Mouse (Mus musculus): Measurements from ENCODE around the gene Gpld1.
A peak's percentile ranks its signal among the peaks of the same experiment; 100 is the strongest.

Gpld1 gene

GRCm38 (mm10) chr13:24942512-24943282 is at the start of gene Gpld1:
Gene Gpld1, plus strand, starts transcription at chr13:24943152.
- DNase-seq (ENCODE audit: low spot score) = no peak

DNA sequence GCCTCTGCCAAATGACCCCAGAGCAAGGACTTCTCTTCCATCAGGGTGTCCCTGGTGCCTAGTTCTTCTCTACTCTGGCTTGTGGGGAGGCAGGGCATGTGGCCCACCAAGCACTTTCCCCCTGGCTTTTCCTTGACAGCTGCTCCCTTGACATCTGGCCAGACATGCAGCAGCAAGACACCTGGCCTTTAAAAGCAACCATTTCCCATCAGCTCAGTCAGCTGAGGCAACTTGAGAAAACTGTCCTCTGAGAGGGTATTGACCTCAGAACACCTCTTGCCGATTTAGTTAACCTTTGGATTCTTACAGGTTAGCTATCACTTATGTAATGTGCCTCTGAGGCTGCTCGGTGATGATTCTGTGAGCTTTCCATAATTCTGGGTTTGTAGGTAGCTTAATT is 49.1 kb upstream of the Gpld1 start:
- no peak for DNase-seq (ENCODE audit: low spot score)

DNA sequence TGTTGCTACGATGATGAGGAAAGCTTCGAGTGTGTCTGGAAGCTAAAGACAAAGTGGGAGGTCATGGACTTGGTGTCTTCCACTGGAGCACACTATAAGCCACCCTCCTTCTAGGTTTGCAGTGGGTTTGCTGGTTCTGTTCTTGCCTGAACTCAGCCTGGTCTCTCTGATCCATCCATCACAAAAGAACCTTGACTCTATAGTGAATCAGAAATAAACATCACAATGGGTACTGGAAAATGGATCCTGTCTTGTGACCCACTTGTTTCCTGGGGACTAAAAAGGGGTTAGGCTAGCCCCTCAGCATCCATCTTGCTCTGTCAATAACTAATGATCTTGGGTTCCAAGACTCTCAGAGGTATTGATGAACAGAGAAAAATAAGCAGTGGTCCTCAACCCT is 41.0 kb upstream of the Gpld1 start:
- no peak for DNase-seq (ENCODE audit: low spot score)

DNA sequence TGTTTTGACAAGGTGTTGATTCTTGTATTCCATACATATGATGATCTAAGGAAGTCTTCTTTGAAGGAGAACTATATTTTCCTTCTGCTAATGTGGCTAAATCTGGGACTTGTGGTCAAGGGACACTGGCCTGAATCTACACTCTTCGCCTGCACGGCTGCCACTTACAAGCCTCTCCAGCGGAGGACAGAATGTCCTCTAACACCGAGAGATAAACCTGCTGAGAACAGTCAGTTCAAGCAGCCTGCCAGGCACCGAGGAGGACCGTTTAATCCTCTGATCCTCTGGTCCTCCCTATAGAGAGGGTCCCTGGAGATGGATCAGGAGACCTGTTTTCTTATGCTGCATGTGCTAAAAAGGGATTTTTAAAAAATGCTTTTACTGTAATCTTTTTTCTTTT is 39.5 kb upstream of the Gpld1 start:
- no peak for DNase-seq (ENCODE audit: low spot score)

GRCm38 (mm10) chr13:24905422-24905821 is 37.5 kb upstream of the Gpld1 start:
- DNase-seq (ENCODE audit: low spot score) = no peak

- DNase-seq (ENCODE audit: low spot score) = no peak
Measured at GRCm38 (mm10) chr13:24906831-24907570, 36.0 kb upstream of the Gpld1 start.

- no peak for DNase-seq (ENCODE audit: low spot score)
Measured at GRCm38 (mm10) chr13:24909112-24909511, 33.8 kb upstream of the Gpld1 start.

DNA sequence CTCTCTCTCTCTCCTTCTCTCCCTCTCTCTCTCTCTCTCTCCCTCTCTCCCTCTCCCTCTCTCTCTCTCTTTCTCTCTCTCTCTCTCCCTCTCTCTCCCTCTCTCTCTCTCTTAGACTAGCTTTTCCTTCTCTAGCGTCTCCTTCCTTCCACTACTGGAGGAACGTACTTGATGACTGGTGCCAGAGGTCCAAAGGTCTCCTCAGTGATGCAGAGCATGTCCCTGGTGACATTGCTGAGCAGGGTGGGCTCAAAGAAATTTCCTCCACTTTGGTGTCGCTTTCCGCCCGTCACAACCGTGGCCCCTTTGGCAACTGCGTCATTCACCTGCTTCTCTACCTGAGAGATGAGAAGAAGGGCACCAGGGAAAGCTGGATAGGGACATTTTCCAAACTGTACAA is 29.4 kb upstream of the Gpld1 start:
- DNase-seq (ENCODE audit: low spot score) = no peak

- no peak for DNase-seq (ENCODE audit: low spot score)
Measured at GRCm38 (mm10) chr13:24914915-24915314, 28.0 kb upstream of the Gpld1 start.

GRCm38 (mm10) chr13:24915831-24916230 is 27.1 kb upstream of the Gpld1 start:
- DNase-seq (ENCODE audit: low spot score) = no peak

GRCm38 (mm10) chr13:24920333-24920977 is 22.5 kb upstream of the Gpld1 start:
- DNase-seq (ENCODE audit: low spot score) = no peak

DNA sequence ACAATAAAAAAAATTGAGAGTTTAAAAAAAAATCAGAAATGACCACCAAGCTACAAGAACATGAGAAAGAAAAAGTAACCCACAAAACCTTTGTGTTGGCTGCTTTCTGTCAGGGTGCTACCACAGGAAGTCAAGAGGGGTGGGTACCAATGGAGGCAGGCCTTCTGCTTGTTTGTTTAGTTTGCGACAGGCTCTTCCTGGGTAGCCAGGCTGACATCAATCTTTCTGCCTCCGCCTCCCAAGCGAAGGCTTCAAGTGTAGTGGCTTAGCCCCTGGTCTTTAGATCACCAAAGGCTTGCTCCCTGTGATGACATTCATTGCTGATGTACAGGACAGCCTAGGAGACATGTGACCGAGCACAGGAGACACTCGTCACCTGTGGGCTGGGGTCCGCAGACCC is 21.7 kb upstream of the Gpld1 start:
- DNase-seq (ENCODE audit: low spot score) = no peak

DNA sequence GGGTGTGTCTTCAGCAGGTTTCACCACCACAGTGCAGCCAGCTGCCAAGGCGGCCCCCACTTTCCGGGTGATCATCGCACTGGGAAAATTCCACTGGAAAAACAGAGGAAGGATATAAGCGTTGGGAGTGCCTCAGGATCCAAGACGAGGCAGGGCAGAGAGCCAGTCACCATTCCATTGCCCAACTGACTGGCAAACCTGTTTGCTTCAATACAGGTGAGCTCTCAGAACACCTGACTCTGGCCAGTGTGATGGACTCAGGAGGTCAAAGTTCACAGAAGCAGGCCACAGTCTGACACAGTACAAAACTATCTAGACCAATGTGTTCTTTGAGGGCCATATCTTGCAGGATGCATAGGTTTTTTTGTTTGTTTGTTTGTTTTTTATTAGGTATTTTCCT is 19.0 kb upstream of the Gpld1 start:
- DNase-seq (ENCODE audit: low spot score) = no peak

- no peak for DNase-seq (ENCODE audit: low spot score)
Measured at GRCm38 (mm10) chr13:24930591-24930990, 12.4 kb upstream of the Gpld1 start.

DNA sequence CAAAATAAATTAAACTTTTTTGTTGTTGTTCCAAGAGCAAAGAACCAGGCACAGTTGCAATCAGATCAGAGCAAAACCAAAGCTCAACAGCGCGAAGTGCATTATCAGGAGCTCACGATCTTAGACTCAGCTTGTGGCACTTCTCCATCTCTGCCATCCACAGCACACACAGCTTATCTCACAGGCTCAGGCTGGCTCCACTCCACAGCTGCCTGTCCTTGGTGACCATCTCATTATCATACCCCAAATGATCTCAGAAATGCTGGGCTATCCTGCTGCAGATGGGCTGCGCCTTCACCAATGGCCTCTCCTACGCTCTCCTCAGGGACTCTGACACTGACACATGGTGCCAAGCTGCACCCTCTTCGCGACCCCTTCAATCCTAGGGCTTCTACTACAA is 9.8 kb upstream of the Gpld1 start:
- no peak for DNase-seq (ENCODE audit: low spot score)

DNA sequence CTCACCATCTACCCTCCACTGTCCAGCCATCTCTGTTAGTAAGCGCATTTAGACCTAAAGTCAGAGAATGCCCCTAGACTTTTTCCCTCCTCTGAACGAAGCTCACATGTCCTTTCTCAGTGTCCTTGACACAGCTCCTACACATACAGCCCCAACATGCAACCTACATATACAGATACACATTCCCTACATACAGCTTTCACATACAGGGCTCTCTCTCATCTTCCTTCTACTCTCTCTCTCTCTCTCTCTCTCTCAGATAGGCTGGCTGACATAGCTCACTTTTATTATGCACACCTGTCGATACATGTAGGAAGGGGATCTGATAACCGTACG is 6.2 kb upstream of the Gpld1 start:
- no peak for DNase-seq (ENCODE audit: low spot score)

DNA sequence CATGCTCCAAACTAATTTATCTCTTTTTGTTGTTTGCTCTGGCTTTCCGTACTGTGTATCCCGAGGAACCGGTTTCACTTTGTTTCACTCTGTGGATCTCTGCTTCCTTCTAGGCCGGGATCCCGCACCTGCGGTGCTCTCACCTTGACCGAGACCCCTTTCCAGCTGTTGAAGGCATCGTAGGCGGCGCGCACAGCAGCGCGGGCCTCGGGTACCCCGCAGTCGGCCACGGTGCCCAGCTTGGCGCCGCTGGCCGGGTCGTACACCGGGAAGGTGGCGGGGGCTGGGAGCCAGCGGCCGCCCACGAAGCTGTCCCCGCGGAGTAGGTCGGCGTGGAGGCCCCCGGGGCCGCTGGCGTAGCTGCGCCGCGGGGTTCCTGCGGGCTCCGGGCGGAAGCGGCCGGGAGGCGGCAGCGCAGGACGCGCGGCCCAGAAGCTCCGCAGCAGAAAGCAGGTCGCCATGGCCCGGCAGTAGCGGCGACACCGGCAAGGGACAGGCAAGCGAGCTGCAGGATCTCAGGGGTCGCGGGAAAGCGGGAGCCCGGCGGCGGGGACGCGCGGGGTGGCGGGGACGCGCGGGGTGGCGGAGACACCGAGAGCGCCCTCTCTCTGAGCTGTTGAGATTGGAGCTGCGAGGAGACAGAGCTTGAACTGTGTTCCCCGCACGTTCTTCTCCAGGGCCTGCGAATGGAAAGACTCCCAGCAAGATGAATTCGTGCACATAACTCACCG is 5.7 kb upstream of the Gpld1 start, which contains the start of gene Aldh5a1:
Aldh5a1 (minus strand) TSS at position 554 of the 731 bp plus-strand sequence.
- DNase-seq (ENCODE audit: low spot score) = no peak

- DNase-seq (ENCODE audit: low spot score) = no peak
Measured at GRCm38 (mm10) chr13:24937839-24938166, 5.1 kb upstream of the Gpld1 start.

DNA sequence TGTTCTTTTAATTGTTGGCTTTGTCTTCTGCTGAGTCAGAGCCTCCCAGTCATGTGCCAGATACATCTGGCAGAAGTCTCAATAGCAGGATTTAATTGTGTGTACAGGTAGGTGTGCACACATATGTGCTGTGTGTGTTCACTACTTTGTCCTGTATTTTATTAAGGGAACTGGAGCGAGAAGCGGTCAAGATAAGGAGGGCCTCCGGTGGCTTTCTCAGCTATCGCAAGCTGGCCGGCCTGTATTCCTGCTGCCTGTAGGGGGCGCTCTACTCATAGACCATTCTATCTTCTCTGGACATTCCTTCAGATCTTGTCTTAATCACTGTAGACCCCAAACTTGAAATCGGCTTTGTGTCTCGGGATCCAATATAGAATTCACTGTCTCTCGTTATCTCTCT is 4.3 kb upstream of the Gpld1 start:
- DNase-seq (ENCODE audit: low spot score) = peak; percentile 21

- DNase-seq (ENCODE audit: low spot score) = no peak
Measured at GRCm38 (mm10) chr13:24939472-24939871, 3.5 kb upstream of the Gpld1 start.

DNA sequence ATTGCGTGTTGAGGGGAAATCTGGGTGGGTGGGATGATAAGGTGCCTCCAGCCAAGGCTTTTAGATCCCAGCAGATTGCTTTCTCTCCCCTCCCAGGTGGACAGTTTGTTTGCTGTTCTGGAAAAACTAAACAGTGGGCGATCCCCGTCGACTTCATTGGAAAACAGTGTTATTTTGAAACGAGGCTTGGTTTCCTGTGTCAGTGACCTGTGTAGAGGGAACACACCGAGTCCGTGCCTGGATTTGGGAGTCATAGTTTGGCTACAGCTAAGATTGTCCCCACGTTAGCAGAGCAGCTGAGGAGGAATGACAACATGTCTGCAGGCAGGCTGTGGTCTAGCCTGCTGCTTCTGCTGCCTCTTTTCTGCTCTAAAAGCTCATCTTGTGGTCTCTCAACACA is 351 bp downstream of the Gpld1 start:
- no peak for DNase-seq (ENCODE audit: low spot score)

DNA sequence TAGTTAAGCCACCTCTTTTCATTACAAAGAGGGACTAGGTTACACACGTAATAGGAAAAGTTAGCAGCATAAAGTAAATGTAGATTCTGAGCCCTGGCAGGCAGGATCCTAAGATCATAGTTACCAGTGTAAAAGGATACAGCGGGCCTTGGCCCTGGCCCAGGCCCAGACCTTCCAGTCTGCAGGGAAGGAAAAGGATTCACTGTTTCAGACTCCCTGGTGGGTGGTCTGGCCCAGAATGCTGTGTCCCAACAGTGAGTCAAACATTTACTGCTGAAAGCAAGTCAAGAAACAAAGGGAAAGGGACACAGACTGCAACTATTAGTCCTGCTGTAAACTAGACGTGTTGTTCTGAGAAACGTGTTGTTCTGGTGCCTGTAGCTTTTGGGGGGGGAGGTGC is 2.6 kb downstream of the Gpld1 start:
- no peak for DNase-seq (ENCODE audit: low spot score)

DNA sequence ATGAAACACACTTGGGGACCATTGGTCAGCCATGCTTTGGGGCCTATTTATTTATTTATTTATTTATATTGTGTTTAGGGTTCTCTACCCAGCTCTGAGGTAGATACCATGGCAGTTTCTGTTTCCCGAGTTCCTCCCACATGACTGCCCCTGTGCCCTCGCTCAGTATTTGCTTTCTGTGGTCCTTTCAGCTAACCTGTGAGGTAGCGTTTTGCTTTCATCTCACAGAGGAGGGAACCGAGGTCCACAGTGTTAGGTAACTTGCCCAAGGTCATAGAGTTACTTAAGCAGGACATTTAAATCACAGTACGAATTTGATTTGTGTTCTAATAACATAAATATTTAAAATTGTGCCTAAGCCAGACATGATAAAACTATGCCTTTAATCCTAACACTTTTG is 4.2 kb downstream of the Gpld1 start:
- DNase-seq (ENCODE audit: low spot score) = no peak
